Mouse (Mus musculus) bone marrow macrophage, adult 2 months (primary cell): ENCODE data around the gene Lrrc61. TPM values are rescaled to one million over a fixed set of nuclear protein-coding genes. Genes with fewer than 3 reads are reported as not detected.
A peak's percentile ranks its signal among the peaks of the same experiment; 100 is the strongest.
"Not testable (repeated sequence)": the region's sequence is repeated elsewhere in the genome, so short reads cannot be mapped to it uniquely, and the experiment has no call there.

Experiments used
- H3K27ac ChIP-seq: 2 replicates; pipeline ENCODE4 v1.5.1; 2012; ENCODE audit warnings: low read depth, low read length; ENCODE audit not compliant: insufficient read depth
- H3K4me1 ChIP-seq: 2 replicates; pipeline ENCODE4 v1.6.1; 2012; ENCODE audit warnings: low read length; ENCODE audit not compliant: control insufficient read depth, insufficient read depth
- H3K4me3 ChIP-seq: 2 replicates; pipeline ENCODE4 v1.5.1; 2012; ENCODE audit warnings: mild to moderate bottlenecking, low read length, moderate library complexity; ENCODE audit not compliant: insufficient read depth
- CTCF ChIP-seq: IDR thresholded peaks from 2 replicates; pipeline ENCODE4 v1.5.1; 2012; ENCODE audit warnings: low read depth, mild to moderate bottlenecking, low read length, moderate library complexity
- POLR2A ChIP-seq: IDR thresholded peaks from 2 replicates; pipeline ENCODE4 v1.6.1; 2012; ENCODE audit warnings: mild to moderate bottlenecking, low read depth, low read length, borderline replicate concordance
- polyA plus RNA-seq: library from polyadenylated mRNA; stranded (reverse); fragments of >200 nt; gene quantifications from 2 replicates; pipeline ENCODE4 v1.2.4, GENCODE M21; 2012; ENCODE audit not compliant: missing spikeins, insufficient read depth, insufficient read length

Gene Lrrc61
- 17.3 and 19.1 TPM in 2 replicates for polyA plus RNA-seq

GRCm38 (mm10) chr6:48554280-48555103, at the start of gene Lrrc61:
Gene Lrrc61, plus strand, starts transcription at chr6:48554796.
- no peak for TF ChIP-seq POLR2A
- TF ChIP-seq CTCF: no peak
- Histone ChIP-seq H3K4me1 (peaks cover 7% of the 10 kb centered on the region; the same call in 1 of the 2 replicates), H3K4me3 (peak within 1 kb of the TSS; percentile 68), H3K27ac (peak within 1 kb of the TSS; percentile 93)

- Histone ChIP-seq H3K4me3 (no peak overlapping the region), H3K27ac (no peak overlapping the region), H3K4me1 (peaks cover 5% of the 10 kb centered on the region; the same call in 1 of the 2 replicates)
- TF ChIP-seq CTCF (no peak), POLR2A (no peak)
Measured at GRCm38 (mm10) chr6:48508087-48508486, 46.5 kb upstream of the Lrrc61 start.

DNA sequence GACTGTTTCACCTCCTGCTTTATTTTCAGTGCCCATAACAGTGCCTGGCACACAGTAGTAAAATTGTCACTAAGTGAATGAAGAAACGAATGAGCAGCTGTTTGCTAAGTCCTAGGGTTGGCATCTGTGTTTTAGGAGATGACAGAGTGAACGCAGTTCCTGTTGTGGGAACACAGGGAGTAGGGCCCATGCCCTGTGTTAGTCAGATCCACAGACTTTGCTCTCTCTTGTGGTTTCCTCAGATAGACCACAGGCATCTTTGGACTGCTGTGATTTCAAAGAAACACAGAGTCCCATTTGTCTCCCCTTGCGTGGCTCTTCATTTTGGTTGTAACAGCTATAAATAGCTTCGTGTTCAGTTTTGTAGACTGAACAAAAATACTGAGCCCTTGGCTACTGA, 44.2 kb upstream of the Lrrc61 start:
- no peak for TF ChIP-seq CTCF
- TF ChIP-seq POLR2A: no peak

DNA sequence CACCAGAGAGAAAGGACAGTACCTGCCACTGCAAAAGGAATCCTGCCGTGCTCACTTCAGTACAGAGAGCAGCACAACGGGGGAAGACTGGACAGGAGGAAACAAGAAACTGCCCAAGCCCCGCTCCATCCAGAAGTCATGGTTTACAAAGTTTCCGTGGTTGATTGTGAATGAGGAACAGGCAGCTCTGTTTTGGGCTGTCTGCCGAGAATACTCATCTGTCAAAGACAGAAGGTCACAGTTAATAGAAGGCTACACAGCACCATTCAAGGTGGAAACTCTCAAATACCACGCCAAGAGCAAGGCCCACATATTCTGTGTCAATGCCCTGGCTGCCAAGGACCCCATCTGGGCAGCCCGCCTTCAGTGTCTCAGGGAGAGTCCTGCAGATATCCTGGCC, 42.7 kb upstream of the Lrrc61 start:
- no peak for TF ChIP-seq POLR2A
- no peak for TF ChIP-seq CTCF
- Histone ChIP-seq H3K4me1 (peaks cover 2% of the 10 kb centered on the region; the same call in 1 of the 2 replicates), H3K4me3 (no peak overlapping the region), H3K27ac (no peak overlapping the region)

More for the DNA sequence above, 44.2 kb upstream of the Lrrc61 start:
- Histone ChIP-seq H3K4me1 (peaks cover 2% of the 10 kb centered on the region; the same call in 1 of the 2 replicates), H3K4me3 (no peak overlapping the region), H3K27ac (no peak overlapping the region)

DNA sequence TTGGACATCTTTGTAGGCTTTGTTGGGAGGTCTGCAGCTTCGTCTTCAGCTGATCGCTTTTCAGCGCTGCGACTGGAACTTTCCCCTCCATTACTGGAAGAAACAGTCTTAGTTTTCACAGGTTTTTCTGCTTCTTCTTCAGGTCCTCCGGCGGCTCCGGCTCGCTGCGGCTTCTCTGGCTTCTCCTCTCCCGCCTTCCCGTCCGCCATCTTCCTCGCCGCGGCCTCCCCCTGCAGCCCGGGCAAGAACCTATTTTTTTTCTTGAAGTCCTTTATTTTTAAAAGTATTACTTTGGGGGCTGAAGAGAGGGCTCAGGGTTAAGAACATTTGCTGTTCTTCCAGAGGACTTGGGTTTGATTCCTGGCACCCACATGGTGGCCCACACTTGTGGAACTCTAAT, 29.7 kb upstream of the Lrrc61 start:
- H3K4me3 ChIP-seq, H3K4me1 ChIP-seq, H3K27ac ChIP-seq: not testable (repeated sequence)

GRCm38 (mm10) chr6:48527901-48528300, 26.7 kb upstream of the Lrrc61 start:
- Histone ChIP-seq H3K27ac (no peak overlapping the region), H3K4me3 (no peak overlapping the region)
- TF ChIP-seq CTCF: no peak
- no peak for TF ChIP-seq POLR2A

DNA sequence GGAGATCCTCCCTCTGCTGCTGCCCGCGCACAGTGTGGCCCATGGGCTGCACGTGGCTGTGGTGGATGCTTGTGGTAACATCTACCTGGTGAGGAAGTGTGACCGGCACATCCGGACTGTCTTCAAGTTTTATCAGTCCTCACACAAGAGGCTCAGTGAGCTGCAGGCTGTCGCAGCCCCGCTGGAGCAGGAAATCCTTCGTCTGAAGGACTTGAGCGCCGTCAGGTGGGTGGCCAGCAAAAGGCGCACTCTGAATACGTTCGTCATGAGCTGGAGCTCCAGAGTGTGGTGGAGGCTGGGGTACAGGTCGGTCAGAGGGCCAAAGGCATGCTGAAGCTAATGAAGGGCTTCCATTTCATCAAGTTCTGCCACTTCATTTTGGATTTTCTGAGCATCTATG, 25.3 kb upstream of the Lrrc61 start:
- Histone ChIP-seq H3K27ac (no peak overlapping the region), H3K4me1 (peaks cover 12% of the 10 kb centered on the region), H3K4me3 (no peak overlapping the region)
- TF ChIP-seq POLR2A (no peak), CTCF (no peak)

More at GRCm38 (mm10) chr6:48527901-48528300, 26.7 kb upstream of the Lrrc61 start:
- H3K4me1 ChIP-seq: peaks cover 12% of the 10 kb centered on the region

DNA sequence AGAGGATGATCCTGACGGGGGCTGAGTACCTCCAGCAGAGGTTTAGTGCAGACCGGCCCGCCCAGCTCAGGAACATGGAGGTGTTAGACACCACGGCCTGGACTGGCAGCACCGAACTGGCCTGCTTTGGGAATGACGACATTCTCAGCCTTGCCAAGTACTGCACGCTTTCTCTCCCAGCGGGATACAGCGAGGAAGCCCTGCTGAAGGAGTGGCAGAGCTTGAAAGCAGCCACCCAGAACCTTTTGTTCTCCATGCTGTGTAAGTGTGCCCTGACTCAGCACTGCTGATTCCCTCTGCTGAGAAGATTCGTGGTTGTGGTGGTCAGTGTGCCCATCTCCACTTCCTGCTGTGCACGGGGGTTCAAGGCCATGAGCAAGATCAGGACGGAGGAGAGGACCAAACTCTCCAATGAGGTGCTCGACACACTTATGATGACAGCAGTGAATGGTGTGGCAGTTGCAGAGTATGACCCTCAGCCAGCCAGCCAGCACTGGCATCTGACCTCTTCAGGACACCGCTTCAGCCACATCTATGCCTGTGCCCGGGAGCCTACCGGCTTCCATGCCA, 24.6 kb upstream of the Lrrc61 start:
- peaks cover 12% of the 10 kb centered on the region for H3K4me1 ChIP-seq
- TF ChIP-seq POLR2A: no peak
- TF ChIP-seq CTCF: no peak
- H3K27ac ChIP-seq: no peak overlapping the region
- H3K4me3 ChIP-seq: no peak overlapping the region

DNA sequence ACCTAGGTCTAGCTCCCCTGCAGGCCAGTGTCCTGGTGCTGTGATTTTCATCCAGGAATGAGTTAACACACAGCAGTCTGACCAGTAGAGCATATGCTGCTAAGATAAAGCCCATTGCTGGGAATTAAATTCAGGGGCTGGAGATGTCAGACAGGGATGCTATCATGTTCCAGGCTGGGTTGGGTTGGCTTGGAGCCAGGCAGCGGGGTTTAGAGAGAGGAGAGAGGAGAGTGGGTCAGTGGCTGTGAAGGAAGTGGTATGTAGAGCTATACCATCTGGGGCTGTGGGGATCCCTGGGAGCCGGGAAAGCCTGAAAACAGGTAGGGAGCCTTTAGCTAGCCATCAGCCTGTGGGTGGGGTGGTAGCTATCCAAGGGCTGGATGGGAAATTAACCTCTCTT, 23.7 kb upstream of the Lrrc61 start:
- TF ChIP-seq POLR2A: no peak
- TF ChIP-seq CTCF: no peak
- Histone ChIP-seq H3K27ac (no peak overlapping the region), H3K4me3 (no peak overlapping the region), H3K4me1 (peaks cover 12% of the 10 kb centered on the region)

- Histone ChIP-seq H3K27ac (no peak overlapping the region), H3K4me3 (no peak overlapping the region), H3K4me1 (peaks cover 18% of the 10 kb centered on the region)
- TF ChIP-seq POLR2A: no peak
Measured at GRCm38 (mm10) chr6:48533475-48533874, 21.1 kb upstream of the Lrrc61 start.
